Mouse (Mus musculus): ENCODE data around the gene Ndufv3. TPM values are rescaled to one million over a fixed set of nuclear protein-coding genes. Genes with fewer than 3 reads are reported as not detected.
A peak's percentile ranks its signal among the peaks of the same experiment; 100 is the strongest.
"Not testable (repeated sequence)": the region's sequence is repeated elsewhere in the genome, so short reads cannot be mapped to it uniquely, and the experiment has no call there.

Gene Ndufv3
- polyA plus RNA-seq, 2 experiments: 103 to 277 TPM

GRCm38 (mm10) chr17:31531441-31532158, 11.7 kb downstream of the Ndufv3 start:
- no peak for ATAC-seq (ENCODE audit: low FRiP score, low read depth)
- DNase-seq (ENCODE audit: low spot score): no peak
- Histone ChIP-seq H3K27ac (replicated peaks; ENCODE audit: low read depth, low read length) (no peak overlapping the region), H3K27me3 (ENCODE audit: control insufficient read depth, insufficient read depth, low read length) (no peaks in the 10 kb centered on the region), H3K4me2 (replicated peaks; ENCODE audit: low read depth, low read length, severe bottlenecking) (no peak overlapping the region), H3K9ac (ENCODE audit: low read depth, low read length, severe bottlenecking) (no peak overlapping the region), H3K4me3 (replicated peaks; ENCODE audit: low read length) (no peak overlapping the region), H3K9me3 (ENCODE audit: control insufficient read depth, low read length) (no peaks in the 10 kb centered on the region), H3K4me1 (ENCODE audit: control insufficient read depth, insufficient read depth, low read length) (peaks cover 12% of the 10 kb centered on the region), H3K36me3 (ENCODE audit: control insufficient read depth, insufficient read depth, low read length) (peaks cover 50% of the 10 kb centered on the region)
- WGBS: 81% methylated on average over 14 of the region's 14 CpGs
- TF ChIP-seq POLR2A (IDR thresholded peaks at IDR 0.05; ENCODE audit: borderline replicate concordance, extremely low read depth, insufficient read depth, insufficient read length): no peak

GRCm38 (mm10) chr17:31532331-31532730, 12.4 kb downstream of the Ndufv3 start:
- 92% methylated on average over 3 of the region's 4 CpGs for WGBS

GRCm38 (mm10) chr17:31535358-31535757, 15.4 kb downstream of the Ndufv3 start:
- peaks cover 15% of the 10 kb centered on the region for H3K36me3 ChIP-seq (ENCODE audit: control insufficient read depth, insufficient read depth, low read length)
- peaks cover 12% of the 10 kb centered on the region for H3K4me1 ChIP-seq (ENCODE audit: control insufficient read depth, insufficient read depth, low read length)
- TF ChIP-seq POLR2A (IDR thresholded peaks at IDR 0.05; ENCODE audit: borderline replicate concordance, extremely low read depth, insufficient read depth, insufficient read length): no peak
- H3K9ac ChIP-seq (ENCODE audit: low read depth, low read length, severe bottlenecking): no peak overlapping the region
- no peak for DNase-seq (ENCODE audit: low spot score)
- H3K4me2 ChIP-seq (replicated peaks; ENCODE audit: low read depth, low read length, severe bottlenecking): no peak overlapping the region
- no peaks in the 10 kb centered on the region for H3K27me3 ChIP-seq (ENCODE audit: control insufficient read depth, insufficient read depth, low read length)
- H3K27ac ChIP-seq (replicated peaks; ENCODE audit: low read depth, low read length): peak overlapping the region; percentile 9
- 60% methylated on average over 4 of the region's 4 CpGs for WGBS
- ATAC-seq (ENCODE audit: low FRiP score, low read depth): no peak
- no peak overlapping the region for H3K4me3 ChIP-seq (replicated peaks; ENCODE audit: low read length)
- no peaks in the 10 kb centered on the region for H3K9me3 ChIP-seq (ENCODE audit: control insufficient read depth, low read length)

More at GRCm38 (mm10) chr17:31532331-31532730, 12.4 kb downstream of the Ndufv3 start:
- not testable (repeated sequence) for DNase-seq (ENCODE audit: low spot score); H3K4me3 ChIP-seq (replicated peaks; ENCODE audit: low read length); ATAC-seq (ENCODE audit: low FRiP score, low read depth); H3K9ac ChIP-seq (ENCODE audit: low read depth, low read length, severe bottlenecking); H3K9me3 ChIP-seq (ENCODE audit: control insufficient read depth, low read length); H3K27ac ChIP-seq (replicated peaks; ENCODE audit: low read depth, low read length); H3K27me3 ChIP-seq (ENCODE audit: control insufficient read depth, insufficient read depth, low read length); H3K4me2 ChIP-seq (replicated peaks; ENCODE audit: low read depth, low read length, severe bottlenecking)
- Histone ChIP-seq H3K4me1 (ENCODE audit: control insufficient read depth, insufficient read depth, low read length) (peaks cover 12% of the 10 kb centered on the region), H3K36me3 (ENCODE audit: control insufficient read depth, insufficient read depth, low read length) (peaks cover 44% of the 10 kb centered on the region)

- no peak overlapping the region for H3K4me2 ChIP-seq (replicated peaks; ENCODE audit: low read depth, low read length, severe bottlenecking)
- WGBS: 32% methylated on average over 8 of the region's 8 CpGs
- H3K4me1 ChIP-seq (ENCODE audit: control insufficient read depth, insufficient read depth, low read length): peaks cover 16% of the 10 kb centered on the region
- no peaks in the 10 kb centered on the region for H3K27me3 ChIP-seq (ENCODE audit: control insufficient read depth, insufficient read depth, low read length)
- H3K4me3 ChIP-seq (replicated peaks; ENCODE audit: low read length): no peak overlapping the region
- H3K9ac ChIP-seq (ENCODE audit: low read depth, low read length, severe bottlenecking): no peak overlapping the region
- TF ChIP-seq POLR2A (IDR thresholded peaks at IDR 0.05; ENCODE audit: borderline replicate concordance, extremely low read depth, insufficient read depth, insufficient read length): no peak
- peaks cover 10% of the 10 kb centered on the region for H3K36me3 ChIP-seq (ENCODE audit: control insufficient read depth, insufficient read depth, low read length)
- H3K9me3 ChIP-seq (ENCODE audit: control insufficient read depth, low read length): no peaks in the 10 kb centered on the region
- DNase-seq (ENCODE audit: low spot score) (peak; percentile 78), ATAC-seq (ENCODE audit: low FRiP score, low read depth) (peak; percentile 63)
- H3K27ac ChIP-seq (replicated peaks; ENCODE audit: low read depth, low read length): peak overlapping the region; percentile 9
Observed at GRCm38 (mm10) chr17:31535871-31536629, 16.1 kb downstream of the Ndufv3 start.

- no peak for TF ChIP-seq POLR2A (IDR thresholded peaks at IDR 0.05; ENCODE audit: borderline replicate concordance, extremely low read depth, insufficient read depth, insufficient read length)
- no peak for ATAC-seq (ENCODE audit: low FRiP score, low read depth)
- Histone ChIP-seq H3K36me3 (ENCODE audit: control insufficient read depth, insufficient read depth, low read length) (no peaks in the 10 kb centered on the region), H3K27ac (replicated peaks; ENCODE audit: low read depth, low read length) (peak overlapping the region; percentile 63), H3K4me3 (replicated peaks; ENCODE audit: low read length) (no peak overlapping the region), H3K9ac (ENCODE audit: low read depth, low read length, severe bottlenecking) (no peak overlapping the region), H3K4me1 (ENCODE audit: control insufficient read depth, insufficient read depth, low read length) (peaks cover 26% of the 10 kb centered on the region), H3K27me3 (ENCODE audit: control insufficient read depth, insufficient read depth, low read length) (no peaks in the 10 kb centered on the region), H3K9me3 (ENCODE audit: control insufficient read depth, low read length) (no peaks in the 10 kb centered on the region), H3K4me2 (replicated peaks; ENCODE audit: low read depth, low read length, severe bottlenecking) (no peak overlapping the region)
- WGBS: 61% methylated on average over 3 of the region's 3 CpGs
- DNase-seq (ENCODE audit: low spot score): no peak
Observed at GRCm38 (mm10) chr17:31540101-31540500, 20.2 kb downstream of the Ndufv3 start.
